11 mouse cellular contexts compared by ENCODE assay signal in genomic region chr16:13611399-13611798, GRCm38 (mm10). TPM values are rescaled to one million over a fixed set of nuclear protein-coding genes. Genes with fewer than 3 reads are reported as not detected.
DNase-seq lines count a peak whose midpoint lies in the region; ATAC-seq and TF ChIP-seq lines count a peak whose summit lies in the region.
"Had no signal": no experiment of that assay in that cellular context is flagged by ENCODE, and none has a peak within 500 bp of the region (broad histone marks: within the 10 kb centered on the region; RNA-seq: fewer than 3 reads in every experiment).

No protein-coding gene starts in this region.

- DNase-seq in adrenal gland, postnatal 14 days: peak; percentile 20
- no peak for DNase-seq in adrenal gland, adult 18-20 months (ENCODE audit: low spot score in 2 of 2)
- peak; percentile 72 for DNase-seq in gastrocnemius, adult 2 months
- DNase-seq in kidney, adult 18-20 months: peak; percentile 34
- DNase-seq in lung, postnatal 14 days: peak; percentile 31
- no peak for DNase-seq in limb, embryonic 10.5 days (ENCODE audit: low spot score)
- DNase-seq in hindbrain, embryonic 14.5 days (ENCODE audit: low spot score): no peak
- no peak for DNase-seq in ovary, adult 18-20 months (ENCODE audit: low spot score)

- H3K4me1 ChIP-seq in limb, embryonic 10.5 days: no peaks in the 10 kb centered on the region
- no peaks in the 10 kb centered on the region for H3K4me1 ChIP-seq in hindbrain, embryonic 14.5 days (replicated peaks; ENCODE audit: control insufficient read depth, insufficient read depth, low read length)
- H3K4me1 ChIP-seq: embryonic facial prominence, embryonic 12.5 days; limb, embryonic 12.5 days; midbrain, embryonic 15.5 days had no signal

- no peaks in the 10 kb centered on the region for H3K9me3 ChIP-seq in limb, embryonic 10.5 days (replicated peaks)
- H3K9me3 ChIP-seq in hindbrain, embryonic 14.5 days (ENCODE audit: control insufficient read depth, low read length): no peaks in the 10 kb centered on the region
- H3K9me3 ChIP-seq: embryonic facial prominence, embryonic 12.5 days; limb, embryonic 12.5 days; midbrain, embryonic 15.5 days had no signal

- no peaks in the 10 kb centered on the region for H3K27me3 ChIP-seq in limb, embryonic 10.5 days (ENCODE audit: low read depth, poor library complexity, severe bottlenecking)
- H3K27me3 ChIP-seq in hindbrain, embryonic 14.5 days (ENCODE audit: control insufficient read depth, insufficient read depth, low read length): no peaks in the 10 kb centered on the region
- H3K27me3 ChIP-seq: embryonic facial prominence, embryonic 12.5 days; limb, embryonic 12.5 days; midbrain, embryonic 15.5 days had no signal

- no peak for TF ChIP-seq CTCF in gastrocnemius, adult 2 months (IDR thresholded peaks at IDR 0.05)

- no peak overlapping the region for H3K9ac ChIP-seq in hindbrain, embryonic 14.5 days
- H3K9ac ChIP-seq: embryonic facial prominence, embryonic 12.5 days; limb, embryonic 12.5 days; midbrain, embryonic 15.5 days had no signal

- H3K4me3 ChIP-seq in gastrocnemius, adult 2 months: no peak overlapping the region
- no peak overlapping the region for H3K4me3 ChIP-seq in limb, embryonic 10.5 days
- H3K4me3 ChIP-seq in hindbrain, embryonic 14.5 days (replicated peaks; ENCODE audit: low read length): no peak overlapping the region
- H3K4me3 ChIP-seq: embryonic facial prominence, embryonic 12.5 days; limb, embryonic 12.5 days; midbrain, embryonic 15.5 days had no signal

- peak overlapping the region; percentile 68 for H3K27ac ChIP-seq in gastrocnemius, adult 2 months
- no peak overlapping the region for H3K27ac ChIP-seq in limb, embryonic 10.5 days
- no peak overlapping the region for H3K27ac ChIP-seq in hindbrain, embryonic 14.5 days
- H3K27ac ChIP-seq: embryonic facial prominence, embryonic 12.5 days; limb, embryonic 12.5 days; midbrain, embryonic 15.5 days had no signal

- no peak overlapping the region for H3K4me2 ChIP-seq in hindbrain, embryonic 14.5 days (replicated peaks)
- H3K4me2 ChIP-seq: embryonic facial prominence, embryonic 12.5 days; limb, embryonic 12.5 days; midbrain, embryonic 15.5 days had no signal

- intact Hi-C loops in gastrocnemius, adult 2 months (cut with DNase I): no loop called here

- no peak for ATAC-seq in hindbrain, embryonic 14.5 days (ENCODE audit: low FRiP score)

- peaks cover 16% of the 10 kb centered on the region for H3K36me3 ChIP-seq in limb, embryonic 10.5 days
- peaks cover 4% of the 10 kb centered on the region; the same call in 1 of the 2 replicates for H3K36me3 ChIP-seq in hindbrain, embryonic 14.5 days (replicated peaks; ENCODE audit: control insufficient read depth, insufficient read depth)
- H3K36me3 ChIP-seq: embryonic facial prominence, embryonic 12.5 days; midbrain, embryonic 15.5 days had no signal

RNA-seq across cellular contexts. Expression of gene Parn, which starts 56.6 kb away (rescaled TPM):
- total RNA-seq in adrenal gland, postnatal 14 days (2021): 34.1 and 34.6 TPM in 2 replicates
- total RNA-seq in adrenal gland, adult 18-20 months (2021): 10 to 100 TPM; 25.0 to 38.3 TPM
- total RNA-seq in gastrocnemius, adult 2 months (2021): 1 to 10 TPM; 7.8 to 7.9 TPM
- 43.0 and 46.6 TPM in 2 replicates for polyA plus RNA-seq in limb, embryonic 10.5 days (2016; fragmentation: Nextera tagmentation; extraction: Ambion mirVana)
- 27.9 and 30.6 TPM in 2 replicates for polyA plus RNA-seq in hindbrain, embryonic 14.5 days (2014; fragmentation: Nextera tagmentation; extraction: Ambion mirVana)

Comparison
In these comparisons a context has a peak if more than half of its experiments do, and no peak if none do; other contexts are left out.
1. DNase-seq: peak in adrenal gland, postnatal 14 days (single experiment), gastrocnemius, adult 2 months (single experiment), kidney, adult 18-20 months (single experiment) and lung, postnatal 14 days (single experiment); none in adrenal gland, adult 18-20 months (0 of 2), limb, embryonic 10.5 days (single experiment), hindbrain, embryonic 14.5 days (single experiment) and ovary, adult 18-20 months (single experiment).